Comparison of ENCODE assay signal across 19 mouse cellular contexts in genomic region chr1:121049684-121050083, GRCm38 (mm10).
A peak's percentile ranks its signal among the peaks of the same experiment; 100 is the strongest.
DNase-seq lines count a peak whose midpoint lies in the region; ATAC-seq lines count a peak whose summit lies in the region.
"Had no signal": no experiment of that assay in that cellular context is flagged by ENCODE, and none has a peak within 500 bp of the region (broad histone marks: within the 10 kb centered on the region; RNA-seq: fewer than 3 reads in every experiment).

No protein-coding gene starts in this region.

- no peak overlapping the region for H3K27ac ChIP-seq in midbrain, embryonic 11.5 days (ENCODE audit: low read depth, low read length)
- H3K27ac ChIP-seq in midbrain, embryonic 15.5 days, result no peak overlapping the region

- no peaks in the 10 kb centered on the region for H3K36me3 ChIP-seq in midbrain, embryonic 11.5 days (ENCODE audit: control insufficient read depth, insufficient read depth, low read length)
- H3K36me3 ChIP-seq in midbrain, embryonic 15.5 days (replicated peaks), result no peaks in the 10 kb centered on the region
- H3K36me3 ChIP-seq: G1E had no signal

- WGBS in midbrain, embryonic 11.5 days, result 79% methylated on average over 4 of the region's 4 CpGs
- WGBS in midbrain, embryonic 15.5 days, result 79% methylated on average over 4 of the region's 4 CpGs

- H3K4me2 ChIP-seq in midbrain, embryonic 11.5 days, result no peak overlapping the region
- no peak overlapping the region for H3K4me2 ChIP-seq in midbrain, embryonic 15.5 days

- peak; percentile 66 for DNase-seq in heart, adult 11 months
- DNase-seq in heart, adult 9 months (ENCODE audit: low spot score in 2 of 2), result no peak
- DNase-seq in midbrain, embryonic 11.5 days (ENCODE audit: low spot score, missing footprints), result peak; percentile 79
- DNase-seq: adrenal gland, adult 2 months; adrenal gland, adult 8-10 months; adrenal gland, postnatal 10 days; adrenal gland, postnatal 14 days; adrenal gland, postnatal 25 days; adrenal gland, postnatal 36 days; B cell, adult 2 months; cerebellum, adult 11 months; cerebellum, adult 11-12 months; cerebellum, adult 18-20 months had no signal

- H3K27me3 ChIP-seq in midbrain, embryonic 11.5 days (ENCODE audit: control insufficient read depth, insufficient read depth, low read length), result no peaks in the 10 kb centered on the region; the same call in none of the 2 replicates
- peaks cover 16% of the 10 kb centered on the region for H3K27me3 ChIP-seq in midbrain, embryonic 15.5 days (replicated peaks)
- H3K27me3 ChIP-seq: CH12.LX had no signal

- H3K4me1 ChIP-seq in midbrain, embryonic 11.5 days (ENCODE audit: control insufficient read depth, insufficient read depth, low read length), result peaks cover 5% of the 10 kb centered on the region; the same call in 1 of the 2 replicates
- peaks cover 13% of the 10 kb centered on the region for H3K4me1 ChIP-seq in midbrain, embryonic 15.5 days

- no peak overlapping the region for H3K4me3 ChIP-seq in midbrain, embryonic 11.5 days (ENCODE audit: low read depth, low read length)
- no peak overlapping the region for H3K4me3 ChIP-seq in midbrain, embryonic 15.5 days

- ATAC-seq in midbrain, embryonic 11.5 days (ENCODE audit: low FRiP score), result no peak
- ATAC-seq in midbrain, embryonic 15.5 days (replicated peaks), result no peak
- ATAC-seq: activated CD4-positive, CD25-positive, alpha-beta regulatory T cell, adult 4 months; CD4-positive, CD25-positive, alpha-beta regulatory T cell, adult 4 months; Patski had no signal

- H3K9ac ChIP-seq in midbrain, embryonic 11.5 days (ENCODE audit: low read length), result no peak overlapping the region
- no peak overlapping the region for H3K9ac ChIP-seq in midbrain, embryonic 15.5 days

- H3K9me3 ChIP-seq in midbrain, embryonic 11.5 days (ENCODE audit: control insufficient read depth, low read length), result no peaks in the 10 kb centered on the region
- no peaks in the 10 kb centered on the region for H3K9me3 ChIP-seq in midbrain, embryonic 15.5 days

Comparison
In these comparisons a context has a peak if more than half of its experiments do, and no peak if none do; other contexts are left out.
1. DNase-seq: peak in heart, adult 11 months (single experiment) and midbrain, embryonic 11.5 days (single experiment); none in heart, adult 9 months (0 of 2).